Mouse (Mus musculus): ENCODE data around the gene Wnk1. TPM values are rescaled to one million over a fixed set of nuclear protein-coding genes. Genes with fewer than 3 reads are reported as not detected.

The Wnk1 gene
- polyA plus RNA-seq, 1 experiment from 2014 or later = 27.5 TPM

DNA sequence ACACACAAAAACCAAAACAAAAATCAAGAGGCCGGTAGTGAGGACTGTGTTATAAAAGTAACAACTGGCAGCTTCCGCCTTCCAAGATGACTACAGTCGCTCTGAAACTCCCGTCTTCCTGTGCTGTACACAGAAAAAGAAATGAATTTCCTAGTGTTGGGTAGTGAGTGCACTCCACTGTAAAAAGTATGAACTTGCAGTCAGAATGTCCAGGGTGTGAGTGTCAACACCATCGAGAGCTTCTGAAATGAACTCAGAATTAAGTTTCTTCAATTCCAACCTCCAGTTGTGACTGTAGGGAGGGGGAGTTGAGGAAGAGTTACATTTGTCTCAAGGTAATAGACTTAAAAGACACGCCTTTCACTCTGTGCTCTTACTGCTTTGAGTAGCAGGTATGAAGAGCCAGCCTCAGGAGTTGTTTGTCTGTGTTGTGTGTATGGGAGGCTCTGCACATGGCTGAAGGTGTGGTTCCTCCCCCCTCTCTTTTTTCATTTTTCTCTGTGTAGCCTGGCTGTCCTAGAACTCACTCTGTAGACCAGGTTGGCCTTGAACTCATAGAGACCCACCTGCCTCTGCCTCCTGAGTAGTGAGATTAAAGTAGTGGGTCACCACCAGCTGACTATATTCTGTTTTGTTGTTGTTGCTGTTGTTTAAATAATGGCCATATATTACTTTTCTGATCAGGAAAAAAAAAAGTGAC is 43.9 kb upstream of the Wnk1 start:
- H3K4me3 ChIP-seq (ENCODE audit: low read depth, low read length) = no peak overlapping the region
- no peaks in the 10 kb centered on the region for H3K9me3 ChIP-seq (ENCODE audit: low read length)
- no peak overlapping the region for H3K9ac ChIP-seq (replicated peaks)
- H3K27ac ChIP-seq (ENCODE audit: low read depth) = no peak overlapping the region
- no peak for ATAC-seq
- H3K27me3 ChIP-seq (ENCODE audit: insufficient read depth, low read length) = no peaks in the 10 kb centered on the region
- no peaks in the 10 kb centered on the region for H3K36me3 ChIP-seq (replicated peaks; ENCODE audit: insufficient read depth, low read length)
- no peak overlapping the region for H3K4me2 ChIP-seq (ENCODE audit: low read depth, low read length)
- 78% methylated on average over 6 of the region's 6 CpGs for WGBS (ENCODE audit: insufficient replicate concordance)
- peaks cover 6% of the 10 kb centered on the region; the same call in 1 of the 2 replicates for H3K4me1 ChIP-seq (ENCODE audit: insufficient read depth)
- no peak for DNase-seq
- no peak for TF ChIP-seq CTCF (IDR thresholded peaks at IDR 0.05; ENCODE audit: low read depth)
- TF ChIP-seq EP300 (IDR thresholded peaks at IDR 0.05; ENCODE audit: low read depth) = no peak

DNA sequence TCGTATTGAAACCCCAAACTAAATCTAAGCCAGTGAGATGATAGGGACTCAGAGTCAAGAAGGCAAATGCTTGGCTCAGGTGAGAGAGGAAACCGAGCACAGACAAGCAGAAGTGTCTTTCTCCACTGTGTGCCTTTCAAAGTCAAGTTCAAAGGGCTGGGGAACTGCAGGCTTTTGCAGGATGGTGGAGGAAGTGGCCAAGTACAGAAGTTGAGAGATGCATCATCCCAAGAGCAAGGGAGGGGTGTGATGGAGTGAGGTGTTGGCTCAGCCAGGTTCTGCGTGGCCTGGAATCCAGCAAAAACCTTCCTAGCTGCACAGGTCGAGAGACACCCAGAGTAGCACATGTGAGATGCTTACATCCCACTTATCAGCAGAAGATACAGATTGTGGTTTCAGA is 43.0 kb upstream of the Wnk1 start:
- DNase-seq (no peak), ATAC-seq (no peak)
- 67% methylated on average over 4 of the region's 4 CpGs for WGBS (ENCODE audit: insufficient replicate concordance)

DNA sequence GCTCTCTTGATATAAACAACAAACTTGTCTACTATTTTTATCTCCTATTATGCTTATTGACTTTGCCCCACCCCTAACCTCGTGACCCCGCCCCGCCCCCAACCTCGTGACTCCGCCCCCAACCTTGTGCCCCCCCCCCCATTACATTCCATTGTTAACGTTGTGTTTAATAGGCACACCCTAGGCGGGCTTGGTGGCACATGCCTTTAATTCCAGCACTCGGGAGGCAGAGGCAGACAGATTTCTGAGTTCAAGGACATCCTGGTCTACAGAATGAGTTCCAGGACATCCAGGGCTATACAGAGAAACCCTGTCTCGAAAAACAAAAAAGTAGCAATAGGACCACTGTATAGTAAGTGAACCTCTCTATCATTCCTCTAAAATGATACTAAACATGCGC is 41.1 kb upstream of the Wnk1 start:
- Histone ChIP-seq H3K9me3 (ENCODE audit: low read length) (no peaks in the 10 kb centered on the region), H3K27ac (ENCODE audit: low read depth) (no peak overlapping the region), H3K36me3 (replicated peaks; ENCODE audit: insufficient read depth, low read length) (no peaks in the 10 kb centered on the region), H3K4me3 (ENCODE audit: low read depth, low read length) (no peak overlapping the region), H3K4me2 (ENCODE audit: low read depth, low read length) (no peak overlapping the region), H3K4me1 (ENCODE audit: insufficient read depth) (peaks cover 6% of the 10 kb centered on the region; the same call in 1 of the 2 replicates), H3K9ac (replicated peaks) (no peak overlapping the region), H3K27me3 (ENCODE audit: insufficient read depth, low read length) (no peaks in the 10 kb centered on the region)
- ATAC-seq = no peak
- WGBS (ENCODE audit: insufficient replicate concordance) = 67% methylated on average over 10 of the region's 10 CpGs
- no peak for DNase-seq
- no peak for TF ChIP-seq CTCF (IDR thresholded peaks at IDR 0.05; ENCODE audit: low read depth)
- TF ChIP-seq EP300 (IDR thresholded peaks at IDR 0.05; ENCODE audit: low read depth) = no peak

More for the DNA sequence above, 43.0 kb upstream of the Wnk1 start:
- Histone ChIP-seq H3K27ac (ENCODE audit: low read depth) (no peak overlapping the region), H3K4me3 (ENCODE audit: low read depth, low read length) (no peak overlapping the region), H3K27me3 (ENCODE audit: insufficient read depth, low read length) (no peaks in the 10 kb centered on the region), H3K9ac (replicated peaks) (no peak overlapping the region), H3K4me2 (ENCODE audit: low read depth, low read length) (no peak overlapping the region), H3K4me1 (ENCODE audit: insufficient read depth) (peaks cover 6% of the 10 kb centered on the region; the same call in 1 of the 2 replicates), H3K36me3 (replicated peaks; ENCODE audit: insufficient read depth, low read length) (no peaks in the 10 kb centered on the region), H3K9me3 (ENCODE audit: low read length) (no peaks in the 10 kb centered on the region)
- no peak for TF ChIP-seq CTCF (IDR thresholded peaks at IDR 0.05; ENCODE audit: low read depth)
- no peak for TF ChIP-seq EP300 (IDR thresholded peaks at IDR 0.05; ENCODE audit: low read depth)

DNA sequence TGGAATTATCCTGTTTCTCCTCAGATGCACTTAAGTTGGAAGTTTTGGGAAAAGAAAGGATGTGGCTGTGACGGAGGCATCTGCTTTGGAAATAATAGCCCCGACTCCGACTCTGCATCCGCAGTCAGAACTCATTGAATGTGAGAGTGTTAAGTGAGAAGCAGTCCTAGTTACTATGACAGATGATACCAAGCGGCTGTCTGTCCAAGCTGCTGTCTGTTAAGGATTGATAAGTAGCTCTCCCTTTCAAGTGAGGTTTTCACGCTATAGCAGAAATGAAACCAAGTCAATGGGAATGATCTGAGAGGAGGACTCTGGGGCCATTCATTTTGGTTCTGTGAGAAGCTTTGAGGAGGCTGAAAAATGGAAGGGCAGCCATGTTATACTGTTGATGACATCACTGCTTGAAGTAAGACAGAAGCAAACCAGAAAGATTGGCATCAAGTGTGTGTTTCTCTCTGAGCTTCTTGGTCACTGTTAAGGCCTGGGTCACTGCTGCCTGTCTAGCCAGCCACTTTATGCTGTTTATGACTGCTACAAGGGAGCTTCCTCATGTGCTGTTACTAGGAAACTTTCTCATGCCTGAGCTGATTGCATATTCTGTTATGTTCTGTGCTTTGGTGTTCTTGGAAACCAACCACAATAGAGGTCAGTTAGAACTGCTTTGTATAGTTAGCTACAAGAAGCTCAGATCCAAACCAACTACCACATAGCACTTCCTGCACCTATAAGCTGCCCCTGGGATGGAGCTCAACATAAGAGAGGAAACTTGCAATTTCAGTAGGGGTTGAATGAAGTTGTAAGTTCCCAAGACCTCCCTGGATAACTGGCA is 38.4 kb upstream of the Wnk1 start:
- Histone ChIP-seq H3K4me1 (ENCODE audit: insufficient read depth) (peaks cover 2% of the 10 kb centered on the region; the same call in 1 of the 2 replicates), H3K36me3 (replicated peaks; ENCODE audit: insufficient read depth, low read length) (no peaks in the 10 kb centered on the region), H3K27me3 (ENCODE audit: insufficient read depth, low read length) (no peaks in the 10 kb centered on the region), H3K27ac (ENCODE audit: low read depth) (no peak overlapping the region), H3K4me3 (ENCODE audit: low read depth, low read length) (no peak overlapping the region), H3K9me3 (ENCODE audit: low read length) (no peaks in the 10 kb centered on the region), H3K9ac (replicated peaks) (no peak overlapping the region), H3K4me2 (ENCODE audit: low read depth, low read length) (no peak overlapping the region)
- WGBS (ENCODE audit: insufficient replicate concordance) = 66% methylated on average over 6 of the region's 6 CpGs
- DNase-seq (no peak), ATAC-seq (0 out of 2 replicates have a peak, but pooled peaks have one; percentile 40)
- TF ChIP-seq CTCF (IDR thresholded peaks at IDR 0.05; ENCODE audit: low read depth) (no peak), EP300 (IDR thresholded peaks at IDR 0.05; ENCODE audit: low read depth) (no peak)

DNA sequence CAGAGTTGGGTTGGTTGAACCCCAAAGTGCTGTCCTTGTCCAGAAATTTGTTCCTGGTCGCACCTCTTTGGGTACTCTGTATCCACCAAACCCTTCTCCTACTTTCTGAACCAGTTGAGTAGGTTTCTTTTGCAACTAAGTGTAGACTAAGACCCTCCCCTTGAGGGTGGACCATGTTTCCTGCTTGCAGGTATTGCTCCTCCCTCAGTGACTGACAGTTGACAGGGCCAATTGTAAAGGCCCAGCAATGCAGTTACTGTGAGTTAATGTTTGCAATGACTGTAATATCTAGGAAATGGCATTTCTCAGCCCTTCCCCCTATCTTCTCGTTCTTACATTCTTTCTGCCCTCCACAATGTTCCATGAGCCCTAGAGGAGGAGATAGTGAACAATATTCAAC is 34.2 kb upstream of the Wnk1 start:
- peaks cover 2% of the 10 kb centered on the region; the same call in 1 of the 2 replicates for H3K4me1 ChIP-seq (ENCODE audit: insufficient read depth)
- TF ChIP-seq EP300 (IDR thresholded peaks at IDR 0.05; ENCODE audit: low read depth) (no peak), CTCF (IDR thresholded peaks at IDR 0.05; ENCODE audit: low read depth) (no peak)
- DNase-seq = no peak
- no peak for ATAC-seq
- no peaks in the 10 kb centered on the region for H3K27me3 ChIP-seq (ENCODE audit: insufficient read depth, low read length)
- H3K36me3 ChIP-seq (replicated peaks; ENCODE audit: insufficient read depth, low read length) = no peaks in the 10 kb centered on the region
- no peak overlapping the region for H3K4me2 ChIP-seq (ENCODE audit: low read depth, low read length)
- H3K9ac ChIP-seq (replicated peaks) = no peak overlapping the region
- H3K9me3 ChIP-seq (ENCODE audit: low read length) = no peaks in the 10 kb centered on the region
- H3K4me3 ChIP-seq (ENCODE audit: low read depth, low read length) = no peak overlapping the region
- no peak overlapping the region for H3K27ac ChIP-seq (ENCODE audit: low read depth)
- 75% methylated on average over 2 of the region's 2 CpGs for whole genome bisulfite sequencing (ENCODE audit: insufficient replicate concordance)

DNA sequence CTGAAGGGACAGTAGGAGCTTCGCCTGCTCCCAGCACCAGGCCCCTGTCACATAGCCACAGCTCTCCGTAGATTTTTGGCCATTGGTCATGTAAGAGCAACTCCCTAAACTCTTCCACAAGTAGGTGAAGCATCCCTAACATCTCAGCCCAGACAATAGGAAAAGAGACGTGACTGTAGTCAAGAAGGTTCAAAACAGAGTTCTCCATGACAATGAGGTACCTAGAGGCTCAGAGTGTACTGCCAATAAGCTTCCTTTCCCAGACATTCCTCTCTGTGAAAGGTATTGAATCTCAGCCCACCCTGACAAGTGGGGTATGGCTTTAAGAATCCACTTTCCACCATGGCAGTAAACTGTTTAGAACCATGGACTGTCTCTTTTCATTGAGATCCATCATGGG is 31.1 kb upstream of the Wnk1 start:
- no peak overlapping the region for H3K9ac ChIP-seq (replicated peaks)
- H3K4me3 ChIP-seq (ENCODE audit: low read depth, low read length) = no peak overlapping the region
- H3K4me1 ChIP-seq (ENCODE audit: insufficient read depth) = no peaks in the 10 kb centered on the region
- 79% methylated on average over 3 of the region's 3 CpGs for WGBS (ENCODE audit: insufficient replicate concordance)
- H3K27me3 ChIP-seq (ENCODE audit: insufficient read depth, low read length) = no peaks in the 10 kb centered on the region
- no peak overlapping the region for H3K27ac ChIP-seq (ENCODE audit: low read depth)
- DNase-seq (no peak), ATAC-seq (no peak)
- H3K4me2 ChIP-seq (ENCODE audit: low read depth, low read length) = no peak overlapping the region
- H3K9me3 ChIP-seq (ENCODE audit: low read length) = no peaks in the 10 kb centered on the region
- no peaks in the 10 kb centered on the region for H3K36me3 ChIP-seq (replicated peaks; ENCODE audit: insufficient read depth, low read length)
- no peak for TF ChIP-seq EP300 (IDR thresholded peaks at IDR 0.05; ENCODE audit: low read depth)
- no peak for TF ChIP-seq CTCF (IDR thresholded peaks at IDR 0.05; ENCODE audit: low read depth)
